Mouse (Mus musculus): ENCODE measurements around the gene Sytl3.

Gene Sytl3

GRCm38 (mm10) chr17:6758845-6759244 lies 100.0 kb downstream of the Sytl3 start:
- DNase-seq = no peak

GRCm38 (mm10) chr17:6759717-6760292 lies 100.9 kb downstream of the Sytl3 start:
- no peak for DNase-seq

GRCm38 (mm10) chr17:6763513-6764226 lies 104.8 kb downstream of the Sytl3 start:
- no peak for DNase-seq

DNA sequence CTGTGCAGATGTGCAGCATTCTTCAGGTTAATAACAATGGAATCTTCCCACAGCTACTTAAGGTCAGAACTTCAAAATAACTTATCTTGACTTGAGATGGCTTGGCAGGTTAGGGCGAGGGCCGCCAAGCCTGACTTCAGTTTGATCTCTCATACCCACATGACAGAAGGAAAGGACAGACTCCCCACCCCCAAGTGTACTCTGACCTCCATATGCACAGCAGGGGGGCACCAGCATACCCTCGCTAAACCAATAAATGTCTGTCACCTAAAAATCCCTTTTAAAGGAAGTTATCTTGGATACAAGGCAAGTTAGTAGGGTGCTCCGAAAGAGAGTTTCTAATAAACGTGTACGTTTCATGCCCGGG lies 105.3 kb downstream of the Sytl3 start:
- DNase-seq = no peak

- no peak for DNase-seq
Observed at GRCm38 (mm10) chr17:6764730-6765129, 105.8 kb downstream of the Sytl3 start.

DNA sequence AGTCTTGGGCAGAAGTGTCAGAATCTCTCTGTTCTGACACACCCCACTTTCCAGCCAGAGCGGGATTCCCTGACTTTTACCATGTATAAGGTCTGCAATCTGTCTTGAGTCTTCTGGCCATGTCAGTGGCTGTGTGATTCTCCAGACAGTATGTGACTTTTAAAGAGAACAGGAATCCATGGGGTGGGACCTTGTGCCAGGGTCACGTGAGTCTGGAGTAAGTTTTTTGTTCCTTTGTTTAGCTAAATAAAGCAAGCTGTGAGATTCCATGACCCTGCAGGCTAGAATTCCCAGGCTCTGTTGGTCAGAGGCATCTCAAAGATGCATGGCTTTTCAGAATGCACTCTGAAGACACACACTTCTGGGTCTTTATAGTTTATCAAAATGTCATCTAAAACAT lies 107.0 kb downstream of the Sytl3 start:
- DNase-seq = no peak

- no peak for DNase-seq
Observed at GRCm38 (mm10) chr17:6766823-6767222, 107.9 kb downstream of the Sytl3 start.

- no peak for DNase-seq
Observed at GRCm38 (mm10) chr17:6767771-6768170, 108.9 kb downstream of the Sytl3 start.

GRCm38 (mm10) chr17:6768301-6768788 lies 109.5 kb downstream of the Sytl3 start:
- DNase-seq = peak; percentile 77

GRCm38 (mm10) chr17:6769602-6770001 lies 110.7 kb downstream of the Sytl3 start:
- peak; percentile 48 for DNase-seq

DNA sequence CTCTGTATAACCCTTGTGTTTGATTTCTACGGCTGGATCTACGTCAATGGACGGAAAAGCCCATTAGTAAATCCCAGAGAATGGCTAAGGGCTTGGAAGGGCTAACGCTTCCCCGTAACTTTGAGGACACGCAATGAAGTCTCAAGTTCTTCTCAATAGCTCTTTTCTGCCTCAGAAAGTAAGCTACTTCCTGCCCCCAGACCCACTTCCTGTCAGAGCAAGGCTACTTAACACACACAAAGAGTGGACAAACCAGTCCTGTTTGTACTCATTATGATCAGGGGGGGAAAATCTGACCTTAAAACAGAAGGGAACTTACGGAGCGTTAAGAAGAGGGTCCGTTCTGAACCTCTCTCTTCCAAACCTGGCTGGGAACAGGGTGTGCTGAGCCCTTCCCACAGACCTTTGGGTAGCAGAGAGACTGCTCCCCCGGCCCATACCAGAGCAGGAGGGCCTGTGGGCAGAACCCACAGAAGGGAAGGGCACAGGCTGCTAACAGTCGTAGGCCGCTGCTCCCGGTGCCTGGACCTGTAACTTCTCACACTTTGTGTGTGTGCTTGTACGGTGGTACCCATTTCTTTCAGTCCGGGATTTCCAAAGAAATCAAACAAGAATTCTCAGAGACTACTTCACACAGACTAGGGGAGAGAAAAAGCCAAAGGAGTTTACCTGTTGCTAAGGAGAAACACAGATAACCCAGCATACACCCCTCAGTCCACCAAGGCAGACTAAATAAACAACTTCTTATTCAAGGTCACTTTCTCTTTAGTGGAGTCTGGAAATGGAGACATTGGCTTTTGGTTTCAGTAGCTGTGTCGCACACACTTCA lies 113.0 kb downstream of the Sytl3 start:
- peak; percentile 21 for DNase-seq

DNA sequence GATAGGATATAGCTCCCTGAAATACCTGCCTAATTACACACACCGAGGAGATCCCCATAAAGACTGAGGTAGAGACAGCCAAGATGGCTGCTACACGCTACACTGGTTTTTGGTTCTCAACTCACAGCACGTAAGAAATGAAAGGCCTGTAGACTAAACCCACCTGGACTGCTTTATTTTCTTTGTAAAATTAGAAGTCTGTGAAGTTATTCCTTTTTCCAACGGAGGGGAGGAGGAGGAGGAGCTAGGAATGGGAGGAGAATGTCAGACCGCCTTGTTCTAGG lies 113.5 kb downstream of the Sytl3 start:
- DNase-seq = no peak

DNA sequence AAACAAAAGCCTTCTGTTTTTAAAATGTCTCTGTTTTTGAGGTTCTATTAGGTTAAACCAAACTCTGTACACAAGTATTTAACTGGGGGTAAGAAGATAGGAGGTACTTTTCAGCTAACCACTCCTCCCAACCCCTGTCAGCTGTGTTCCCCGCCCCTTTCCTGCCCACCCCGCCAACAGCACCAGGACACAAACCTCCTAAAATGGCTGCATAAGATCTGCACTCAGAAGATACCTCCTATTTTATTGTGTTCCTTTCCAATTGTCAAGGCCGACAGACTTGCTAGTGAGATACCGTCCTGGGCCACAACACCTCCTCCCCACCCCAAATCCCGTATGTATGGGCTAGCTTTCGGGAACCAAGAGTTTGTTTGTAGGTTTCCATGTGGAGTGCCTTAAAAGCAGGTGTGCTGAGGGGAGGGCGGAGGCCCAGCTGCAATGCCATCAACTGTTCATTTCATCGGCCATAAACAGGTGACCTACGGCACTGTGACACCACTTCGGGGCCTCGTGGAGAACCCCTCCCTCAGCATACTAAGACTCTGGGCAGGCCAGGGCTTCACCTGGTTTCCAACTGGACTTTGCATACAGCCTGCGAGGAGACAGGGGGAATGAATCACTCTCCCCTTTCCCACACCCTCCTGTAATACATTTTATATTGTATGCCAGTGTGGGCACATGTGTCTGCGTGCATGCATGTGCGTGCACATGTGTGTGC lies 114.5 kb downstream of the Sytl3 start:
- no peak for DNase-seq

GRCm38 (mm10) chr17:6775221-6775620 lies 116.3 kb downstream of the Sytl3 start:
- no peak for DNase-seq

DNA sequence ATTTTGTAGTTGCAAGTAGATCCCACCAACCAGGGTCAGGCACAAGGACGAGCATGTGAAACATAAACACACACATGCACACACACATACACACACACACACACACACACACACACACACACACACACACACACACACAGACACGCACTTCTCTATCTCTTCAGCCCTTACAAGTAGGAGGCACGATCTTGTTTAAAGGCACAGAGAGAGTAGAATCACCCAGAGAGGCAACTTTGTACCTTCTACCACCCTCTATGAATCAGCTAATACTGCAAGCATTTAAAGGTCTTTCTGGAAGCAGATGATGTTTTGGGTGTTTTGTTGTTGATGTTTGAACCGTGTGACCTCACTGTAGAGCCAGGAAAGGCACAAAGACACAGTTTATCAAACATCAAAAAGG lies 116.8 kb downstream of the Sytl3 start:
- no peak for DNase-seq

- DNase-seq = no peak
Observed at GRCm38 (mm10) chr17:6776123-6776522, 117.2 kb downstream of the Sytl3 start.

DNA sequence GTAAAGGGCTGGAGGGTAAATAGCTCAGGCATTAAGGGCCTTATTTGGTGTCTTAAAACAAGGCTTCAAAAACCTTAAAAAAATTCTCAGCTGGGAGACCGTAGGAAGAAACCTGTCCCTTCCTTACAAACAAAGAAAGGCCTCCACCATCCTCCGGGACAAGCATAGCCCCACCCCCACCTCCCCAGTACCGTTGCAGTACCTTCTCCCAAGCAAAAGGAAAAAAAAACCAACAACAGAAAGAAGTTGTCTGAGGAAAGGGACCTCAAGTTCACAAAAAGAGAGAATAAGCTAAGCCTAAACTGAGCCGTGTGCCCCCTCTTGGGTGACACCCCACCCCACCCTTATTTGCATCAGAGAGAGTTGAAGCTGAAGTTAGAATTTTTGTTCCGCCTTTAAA lies 117.7 kb downstream of the Sytl3 start:
- no peak for DNase-seq

GRCm38 (mm10) chr17:6777061-6777460 lies 118.2 kb downstream of the Sytl3 start:
- no peak for DNase-seq

DNA sequence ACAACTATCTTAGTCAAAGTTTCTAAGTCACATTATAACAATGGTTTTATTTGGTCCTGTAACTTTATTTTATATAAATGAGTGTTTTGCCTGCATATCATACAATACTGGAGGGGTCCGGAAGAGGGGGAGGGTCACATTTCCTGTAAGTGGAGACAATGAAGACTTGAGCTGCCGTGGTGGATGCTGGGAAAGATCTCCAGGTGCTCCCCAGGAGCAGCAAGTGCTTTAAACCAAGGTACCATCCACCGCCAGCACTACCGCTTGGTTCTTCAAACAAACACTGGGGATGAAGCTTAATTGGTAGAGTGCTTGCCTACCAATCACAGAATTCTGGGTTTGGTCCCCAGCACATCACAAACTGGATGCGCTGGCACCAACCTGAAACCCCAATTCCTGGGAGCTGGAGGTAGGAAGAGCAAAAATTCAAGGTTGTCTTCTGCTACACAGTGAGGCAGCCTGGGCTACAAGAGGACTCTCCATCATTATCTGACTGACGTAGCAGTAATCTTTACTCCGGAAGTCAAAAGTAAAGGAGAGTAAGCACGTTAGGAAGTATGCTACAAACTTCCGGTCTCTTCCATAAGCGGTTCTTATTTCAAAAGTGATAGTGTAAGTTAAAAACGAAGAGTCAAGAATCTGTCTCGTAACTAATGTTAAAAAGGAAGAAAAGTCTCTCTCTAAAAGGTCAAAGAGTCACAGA lies 118.9 kb downstream of the Sytl3 start:
- DNase-seq = no peak

- peak; percentile 64 for DNase-seq
Observed at GRCm38 (mm10) chr17:6778332-6778683, 119.4 kb downstream of the Sytl3 start.

GRCm38 (mm10) chr17:6778771-6779509 lies 120.0 kb downstream of the Sytl3 start:
- DNase-seq = peak; percentile 74

DNA sequence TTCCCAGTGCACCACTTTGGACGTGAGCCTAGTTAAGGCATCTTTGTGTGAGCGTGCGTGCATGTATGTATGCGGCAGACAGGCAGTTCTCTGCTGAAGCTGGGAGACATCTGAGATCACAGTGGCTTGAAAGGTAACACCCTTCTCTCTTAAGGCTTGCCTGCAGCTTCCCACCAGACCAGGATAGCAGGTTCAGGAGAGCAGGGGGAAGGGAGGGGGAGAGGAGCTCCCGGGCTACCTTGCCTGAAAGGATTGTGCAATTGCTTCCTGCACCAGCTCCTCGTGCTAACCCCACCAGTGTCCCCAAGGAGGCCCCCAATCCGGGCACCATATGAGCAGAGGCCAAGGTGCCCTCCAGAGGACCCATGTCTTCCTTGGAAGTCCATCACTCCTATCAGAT lies 120.7 kb downstream of the Sytl3 start:
- DNase-seq = no peak
